Mouse (Mus musculus): Measurements from ENCODE around the gene Ddx20.

- TF ChIP-seq CTCF (IDR thresholded peaks at IDR 0.05) (no peak), POLR2A (IDR thresholded peaks at IDR 0.05; ENCODE audit: insufficient read depth, low read depth, low read length) (no peak; the same call in 1 of the 2 replicates), EP300 (IDR thresholded peaks at IDR 0.05; ENCODE audit: insufficient read depth, low read depth, low read length) (no peak)
These were observed 19.1 kb upstream of the Ddx20 start for GRCm38 (mm10) chr3:105706366-105707020.

Measured in heart, adult 2 months (tissue).